Mouse (Mus musculus): ENCODE measurements around the gene Ceacam16. TPM values are rescaled to one million over a fixed set of nuclear protein-coding genes. Genes with fewer than 3 reads are reported as not detected.

Gene Ceacam16
- total RNA-seq, 1 experiment: 0.71 TPM

DNA sequence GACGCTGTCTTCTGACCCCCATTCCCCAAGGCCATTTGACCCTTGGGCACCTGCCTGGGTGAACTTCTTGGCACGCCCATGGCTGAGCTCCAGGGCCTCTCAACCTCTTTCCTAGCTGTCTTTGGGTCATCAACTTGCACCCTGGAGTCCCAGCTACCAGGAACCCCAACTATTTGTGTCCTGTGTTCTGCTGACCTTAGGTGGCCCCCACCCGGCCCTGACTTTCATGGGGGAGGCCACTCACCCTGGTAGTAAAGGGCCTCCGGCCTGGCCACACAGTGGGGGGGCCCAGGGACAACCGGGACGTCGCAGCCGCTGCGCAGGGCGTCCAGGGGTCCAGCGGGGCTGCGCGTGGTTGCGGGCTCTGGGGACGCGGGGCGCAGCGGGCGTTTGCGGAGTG lies 38.9 kb downstream of the Ceacam16 start:
- Histone ChIP-seq H3K4me1 (ENCODE audit: control insufficient read depth in 2 of 2, insufficient read depth in 2 of 2, low read length in 2 of 2, poor library complexity in 1 of 2) (peaks cover 9 to 30% of the 10 kb centered on the region in 2 experiments; a peak in 3 of 4 replicates), H3K36me3 (ENCODE audit: control insufficient read depth, insufficient read depth, low read length, poor library complexity, severe bottlenecking) (peaks cover 6% of the 10 kb centered on the region; the same call in 1 of the 2 replicates), H3K9ac (ENCODE audit: insufficient read depth, low read depth, low read length, poor library complexity, severe bottlenecking) (peak overlapping the region; percentile 75), H3K4me3 (ENCODE audit: insufficient read depth in 1 of 2, low read depth in 1 of 2, low read length in 2 of 2, poor library complexity in 1 of 2, severe bottlenecking in 1 of 2) (peak overlapping the region; percentile 70 to 77), H3K9me3 (ENCODE audit: control insufficient read depth, insufficient read depth, low read depth, low read length) (no peaks in the 10 kb centered on the region), H3K27ac (ENCODE audit: insufficient read depth, low read depth, low read length, poor library complexity, severe bottlenecking) (peak overlapping the region; percentile 91; the same call in 1 of the 2 replicates)
- DNase-seq (ENCODE audit: low read depth, low spot score): no peak
- TF ChIP-seq ZC3H11A (IDR thresholded peaks at IDR 0.05; ENCODE audit: borderline replicate concordance, low read depth, low read length) (no peak), MAFK (IDR thresholded peaks at IDR 0.05; ENCODE audit: insufficient read depth, low read depth, low read length) (no peak), HCFC1 (IDR thresholded peaks at IDR 0.05; ENCODE audit: borderline replicate concordance, insufficient read depth, low read length) (no peak), ZNF384 (IDR thresholded peaks at IDR 0.05; ENCODE audit: low read depth, low read length) (no peak), CHD2 (IDR thresholded peaks at IDR 0.05; ENCODE audit: low read depth, low read length) (no peak)
- in situ Hi-C loops (cut with MboI; ENCODE audit: low sequenced_read_pairs in 2 of 2, unreplicated experiment in 2 of 2): no loop called here

DNA sequence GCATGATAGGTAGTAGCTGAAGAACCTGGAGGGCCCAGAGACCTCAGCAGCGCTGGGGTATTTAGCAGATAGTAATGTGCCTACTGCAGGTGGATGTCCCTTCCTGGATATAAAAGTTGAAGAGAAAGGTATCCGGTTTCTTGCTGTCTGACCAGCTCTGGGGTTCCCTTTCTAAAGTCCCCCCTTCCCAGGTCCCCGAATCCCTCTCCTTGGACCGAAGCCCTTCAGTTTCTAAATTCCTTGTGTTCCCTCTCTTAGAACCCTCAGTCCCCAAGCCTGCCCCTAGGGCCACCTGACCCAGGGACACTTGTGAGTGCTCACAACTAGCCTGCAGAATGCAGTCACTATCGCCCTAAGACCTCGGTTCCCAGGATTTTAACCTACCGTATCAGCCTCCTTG lies 39.5 kb downstream of the Ceacam16 start:
- Histone ChIP-seq H3K4me1 (ENCODE audit: control insufficient read depth in 2 of 2, insufficient read depth in 2 of 2, low read length in 2 of 2, poor library complexity in 1 of 2) (peaks cover 9 to 28% of the 10 kb centered on the region in 2 experiments; a peak in 3 of 4 replicates), H3K9ac (ENCODE audit: insufficient read depth, low read depth, low read length, poor library complexity, severe bottlenecking) (peak overlapping the region; percentile 75; the same call in 1 of the 2 replicates), H3K36me3 (ENCODE audit: control insufficient read depth, insufficient read depth, low read length, poor library complexity, severe bottlenecking) (peaks cover 6% of the 10 kb centered on the region; the same call in 1 of the 2 replicates), H3K27ac (ENCODE audit: insufficient read depth, low read depth, low read length, poor library complexity, severe bottlenecking) (no peak overlapping the region; the same call in 1 of the 2 replicates), H3K9me3 (ENCODE audit: control insufficient read depth, insufficient read depth, low read depth, low read length) (no peaks in the 10 kb centered on the region), H3K4me3 (ENCODE audit: insufficient read depth in 1 of 2, low read depth in 1 of 2, low read length in 2 of 2, poor library complexity in 1 of 2, severe bottlenecking in 1 of 2) (peak overlapping the region; percentile 70 to 77)
- TF ChIP-seq MAFK (IDR thresholded peaks at IDR 0.05; ENCODE audit: insufficient read depth, low read depth, low read length) (no peak), CHD2 (IDR thresholded peaks at IDR 0.05; ENCODE audit: low read depth, low read length) (no peak)
- in situ Hi-C loops (cut with MboI; ENCODE audit: low sequenced_read_pairs in 2 of 2, unreplicated experiment in 2 of 2): no loop called here
- no peak for DNase-seq (ENCODE audit: low read depth, low spot score)

DNA sequence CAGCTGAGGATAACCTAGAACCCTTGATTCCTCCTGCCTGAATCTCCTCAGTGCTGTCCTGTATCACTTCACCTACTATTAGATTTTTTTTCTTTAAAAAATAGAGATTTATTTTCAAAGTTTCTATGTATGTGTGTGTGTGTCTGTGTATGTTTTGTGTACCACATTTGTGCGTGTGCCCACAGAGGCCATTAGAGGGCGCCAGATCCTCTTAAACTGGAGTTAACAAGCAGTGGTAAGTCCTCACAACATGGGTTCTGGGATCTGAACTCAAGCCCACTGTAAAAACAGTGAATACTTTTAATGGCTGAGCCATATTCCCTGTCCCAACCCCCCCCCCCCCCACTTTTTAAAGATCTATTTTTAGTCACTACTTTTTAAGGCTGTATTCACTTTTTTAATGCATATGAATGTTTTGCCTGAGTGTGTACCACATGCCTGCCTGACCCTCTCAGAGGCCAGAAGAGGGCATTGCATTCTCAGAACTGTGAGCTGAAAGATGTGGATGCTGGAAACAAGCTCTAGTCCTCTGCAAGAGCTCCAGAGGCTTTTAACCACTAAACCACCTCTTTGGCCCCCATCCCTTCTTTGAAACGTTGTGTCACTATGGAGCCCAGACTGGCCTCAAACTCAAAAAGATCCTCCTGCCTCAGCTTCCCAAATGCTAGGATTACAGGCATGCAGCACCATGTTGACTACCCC lies 40.6 kb downstream of the Ceacam16 start:
- Histone ChIP-seq H3K4me1 (ENCODE audit: control insufficient read depth in 2 of 2, insufficient read depth in 2 of 2, low read length in 2 of 2, poor library complexity in 1 of 2) (peaks cover 9 to 25% of the 10 kb centered on the region in 2 experiments; a peak in 3 of 4 replicates), H3K27ac (ENCODE audit: insufficient read depth, low read depth, low read length, poor library complexity, severe bottlenecking) (no peak overlapping the region), H3K9ac (ENCODE audit: insufficient read depth, low read depth, low read length, poor library complexity, severe bottlenecking) (no peak overlapping the region; the same call in 1 of the 2 replicates), H3K9me3 (ENCODE audit: control insufficient read depth, insufficient read depth, low read depth, low read length) (no peaks in the 10 kb centered on the region), H3K36me3 (ENCODE audit: control insufficient read depth, insufficient read depth, low read length, poor library complexity, severe bottlenecking) (peaks cover 6% of the 10 kb centered on the region; the same call in 1 of the 2 replicates), H3K4me3 (ENCODE audit: insufficient read depth in 1 of 2, low read depth in 1 of 2, low read length in 2 of 2, poor library complexity in 1 of 2, severe bottlenecking in 1 of 2) (no peak overlapping the region)
- in situ Hi-C loops (cut with MboI; ENCODE audit: low sequenced_read_pairs in 2 of 2, unreplicated experiment in 2 of 2): no loop called here
- TF ChIP-seq ZNF384 (IDR thresholded peaks at IDR 0.05; ENCODE audit: low read depth, low read length) (no peak), ZC3H11A (IDR thresholded peaks at IDR 0.05; ENCODE audit: borderline replicate concordance, low read depth, low read length) (no peak), CHD2 (IDR thresholded peaks at IDR 0.05; ENCODE audit: low read depth, low read length) (no peak), MAFK (IDR thresholded peaks at IDR 0.05; ENCODE audit: insufficient read depth, low read depth, low read length) (no peak)
- no peak for DNase-seq (ENCODE audit: low read depth, low spot score)

DNA sequence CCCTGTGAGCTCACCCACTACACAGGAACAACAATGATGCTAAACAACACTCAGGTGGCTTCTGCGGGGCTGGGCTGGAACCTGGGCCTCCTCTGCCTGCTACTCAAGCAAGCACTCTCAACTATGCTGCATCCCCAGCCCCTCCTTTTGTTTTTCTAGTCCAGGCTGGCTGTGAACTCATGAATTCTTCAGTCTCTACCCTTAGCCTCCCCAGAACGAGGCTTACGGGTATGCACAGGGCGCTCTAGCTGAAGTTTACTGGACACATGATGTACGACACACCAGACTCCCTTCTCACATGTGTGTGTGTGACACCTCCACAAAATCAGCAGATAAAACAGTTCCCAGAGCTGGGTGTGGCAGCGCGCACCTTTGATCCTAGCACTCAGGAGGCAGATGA lies 42.2 kb downstream of the Ceacam16 start:
- in situ Hi-C loops (cut with MboI; ENCODE audit: low sequenced_read_pairs in 2 of 2, unreplicated experiment in 2 of 2): loop anchor here in 1 of 2 experiments (10.0 kb wide), 1 partner anchor 64 kb away; the partner anchor contains the start of gene Nectin2
- Histone ChIP-seq H3K4me3 (ENCODE audit: insufficient read depth in 1 of 2, low read depth in 1 of 2, low read length in 2 of 2, poor library complexity in 1 of 2, severe bottlenecking in 1 of 2) (no peak overlapping the region), H3K9me3 (ENCODE audit: control insufficient read depth, insufficient read depth, low read depth, low read length) (no peaks in the 10 kb centered on the region), H3K36me3 (ENCODE audit: control insufficient read depth, insufficient read depth, low read length, poor library complexity, severe bottlenecking) (peaks cover 9% of the 10 kb centered on the region; the same call in 1 of the 2 replicates), H3K27ac (ENCODE audit: insufficient read depth, low read depth, low read length, poor library complexity, severe bottlenecking) (peak overlapping the region; percentile 67; the same call in 1 of the 2 replicates), H3K4me1 (ENCODE audit: control insufficient read depth in 2 of 2, insufficient read depth in 2 of 2, low read length in 2 of 2, poor library complexity in 1 of 2) (peaks cover 9 to 32% of the 10 kb centered on the region in 2 experiments; a peak in 3 of 4 replicates), H3K9ac (ENCODE audit: insufficient read depth, low read depth, low read length, poor library complexity, severe bottlenecking) (peak overlapping the region; percentile 49; the same call in 1 of the 2 replicates)
- TF ChIP-seq ZNF384 (IDR thresholded peaks at IDR 0.05; ENCODE audit: low read depth, low read length) (no peak), HCFC1 (IDR thresholded peaks at IDR 0.05; ENCODE audit: borderline replicate concordance, insufficient read depth, low read length) (no peak), CHD2 (IDR thresholded peaks at IDR 0.05; ENCODE audit: low read depth, low read length) (no peak), MAFK (IDR thresholded peaks at IDR 0.05; ENCODE audit: insufficient read depth, low read depth, low read length) (no peak), ZC3H11A (IDR thresholded peaks at IDR 0.05; ENCODE audit: borderline replicate concordance, low read depth, low read length) (no peak)
- DNase-seq (ENCODE audit: low read depth, low spot score): no peak

Data from ES-E14 (cell line).